Mouse (Mus musculus) neutrophil, adult 65 days (primary cell): ENCODE data around the gene Fam205a3. TPM values are rescaled to one million over a fixed set of nuclear protein-coding genes. Genes with fewer than 3 reads are reported as not detected.

Source experiments
- total RNA-seq: library from RNA; stranded (reverse); gene quantifications from 2 replicates; pipeline ENCODE4 v1.2.4, GENCODE M21; 2023

The Fam205a3 gene
- not detected in 2 replicates for total RNA-seq

GRCm38 (mm10) chr4:42318034-42318433 lies at the start of gene Fam205a3:
Gene Fam205a3, plus strand, starts transcription at chr4:42318334.

GRCm38 (mm10) chr4:42293967-42294366 lies 24.2 kb upstream of the Fam205a3 start, which contains the start of gene Gm21953:
Gene Gm21953, plus strand, starts transcription at chr4:42294267.

Other genes with a start within 250 kb of the Fam205a3 start
- not detected in 2 replicates for gene Gm3893, start 227.1 kb upstream of the Fam205a3 start, total RNA-seq
- gene Gm13304, start 203.5 kb upstream of the Fam205a3 start, total RNA-seq = not detected in 2 replicates
- not detected in 2 replicates for gene Gm13306, start 164.9 kb upstream of the Fam205a3 start, total RNA-seq
- not detected in 2 replicates for gene Gm13305, start 149.7 kb upstream of the Fam205a3 start, total RNA-seq
- gene Gm10600, start 77.7 kb upstream of the Fam205a3 start, total RNA-seq = not detected in 2 replicates
- gene Ccl21b, start 62.6 kb upstream of the Fam205a3 start, total RNA-seq = not detected in 2 replicates
- not detected in 2 replicates for gene Gm21953, start 24.1 kb upstream of the Fam205a3 start, total RNA-seq
- not detected in 2 replicates for gene Gm21586, start 121.0 kb downstream of the Fam205a3 start, total RNA-seq
- 0.18 TPM in 1 of 2 replicates, not detected in the other for gene Gm2163, start 148.4 kb downstream of the Fam205a3 start, total RNA-seq
- not detected in 2 replicates for gene Fam205a2, start 209.8 kb downstream of the Fam205a3 start, total RNA-seq